Mouse (Mus musculus): ENCODE data around the gene Zp2. TPM values are rescaled to one million over a fixed set of nuclear protein-coding genes. Genes with fewer than 3 reads are reported as not detected.

Gene Zp2
- polyA plus RNA-seq, 1 experiment from 2014 or later, result not detected

GRCm38 (mm10) chr7:120102164-120102972 is 42.7 kb downstream of the Zp2 start, which contains the start of gene Tmem159:
TSS of gene Tmem159 (plus strand) at chr7:120102353.
- Histone ChIP-seq H3K4me1 (ENCODE audit: control insufficient read depth, insufficient read depth, low read length) (0 out of 2 replicates have a peak, but pooled peaks cover 4% of the 10 kb centered on the region), H3K4me2 (replicated peaks; ENCODE audit: low read depth, low read length) (peak within 1 kb of the TSS; percentile 94), H3K27ac (ENCODE audit: low read length) (peak within 1 kb of the TSS; percentile 29; the same call in 1 of the 2 replicates), H3K4me3 (ENCODE audit: low read depth, low read length) (peak within 1 kb of the TSS; percentile 60), H3K36me3 (ENCODE audit: control insufficient read depth, insufficient read depth, low read length) (no peaks in the 10 kb centered on the region), H3K9ac (replicated peaks; ENCODE audit: low read depth, low read length) (peak within 1 kb of the TSS; percentile 39), H3K9me3 (ENCODE audit: control insufficient read depth, low read depth, low read length) (no peaks in the 10 kb centered on the region), H3K27me3 (ENCODE audit: control insufficient read depth, insufficient read depth, low read length) (no peaks in the 10 kb centered on the region)
- ATAC-seq (ENCODE audit: insufficient number of reproducible peaks, insufficient read depth, low FRiP score, low read depth), result peak; percentile 93
- under 1% methylated on average over 42 of the region's 42 CpGs for WGBS

GRCm38 (mm10) chr7:120098403-120098802 is 46.7 kb downstream of the Zp2 start:
- H3K9me3 ChIP-seq (ENCODE audit: control insufficient read depth, low read depth, low read length), result no peaks in the 10 kb centered on the region
- WGBS, result 24% methylated on average over 9 of the region's 9 CpGs

GRCm38 (mm10) chr7:120097845-120098244 is 47.2 kb downstream of the Zp2 start:
- no peak for ATAC-seq (ENCODE audit: insufficient number of reproducible peaks, insufficient read depth, low FRiP score, low read depth)

More at GRCm38 (mm10) chr7:120098403-120098802, 46.7 kb downstream of the Zp2 start:
- Histone ChIP-seq H3K4me1 (ENCODE audit: control insufficient read depth, insufficient read depth, low read length) (0 out of 2 replicates have a peak, but pooled peaks cover 2% of the 10 kb centered on the region), H3K27me3 (ENCODE audit: control insufficient read depth, insufficient read depth, low read length) (no peaks in the 10 kb centered on the region), H3K4me2 (replicated peaks; ENCODE audit: low read depth, low read length) (no peak overlapping the region), H3K4me3 (ENCODE audit: low read depth, low read length) (no peak overlapping the region), H3K27ac (ENCODE audit: low read length) (no peak overlapping the region), H3K36me3 (ENCODE audit: control insufficient read depth, insufficient read depth, low read length) (no peaks in the 10 kb centered on the region), H3K9ac (replicated peaks; ENCODE audit: low read depth, low read length) (no peak overlapping the region)
- ATAC-seq (ENCODE audit: insufficient number of reproducible peaks, insufficient read depth, low FRiP score, low read depth), result peak; percentile 35; the same call in 1 of the 2 replicates

GRCm38 (mm10) chr7:120095180-120095579 is 49.9 kb downstream of the Zp2 start, which contains the start of gene Dnah3:
TSS of gene Dnah3 (minus strand) at chr7:120095280.
- H3K4me2 ChIP-seq (replicated peaks; ENCODE audit: low read depth, low read length), result no peak within 1 kb of the TSS
- no peaks in the 10 kb centered on the region for H3K27me3 ChIP-seq (ENCODE audit: control insufficient read depth, insufficient read depth, low read length)
- no peak within 1 kb of the TSS for H3K27ac ChIP-seq (ENCODE audit: low read length)
- no peak for ATAC-seq (ENCODE audit: insufficient number of reproducible peaks, insufficient read depth, low FRiP score, low read depth)
- H3K4me3 ChIP-seq (ENCODE audit: low read depth, low read length), result no peak within 1 kb of the TSS
- no peaks in the 10 kb centered on the region for H3K36me3 ChIP-seq (ENCODE audit: control insufficient read depth, insufficient read depth, low read length)
- no peaks in the 10 kb centered on the region for H3K4me1 ChIP-seq (ENCODE audit: control insufficient read depth, insufficient read depth, low read length)
- H3K9ac ChIP-seq (replicated peaks; ENCODE audit: low read depth, low read length), result no peak within 1 kb of the TSS
- H3K9me3 ChIP-seq (ENCODE audit: control insufficient read depth, low read depth, low read length), result no peaks in the 10 kb centered on the region
- 81% methylated on average over 6 of the region's 6 CpGs for WGBS

More at GRCm38 (mm10) chr7:120097845-120098244, 47.2 kb downstream of the Zp2 start:
- Histone ChIP-seq H3K9me3 (ENCODE audit: control insufficient read depth, low read depth, low read length) (no peaks in the 10 kb centered on the region), H3K27me3 (ENCODE audit: control insufficient read depth, insufficient read depth, low read length) (no peaks in the 10 kb centered on the region), H3K4me1 (ENCODE audit: control insufficient read depth, insufficient read depth, low read length) (no peaks in the 10 kb centered on the region), H3K4me2 (replicated peaks; ENCODE audit: low read depth, low read length) (no peak overlapping the region), H3K36me3 (ENCODE audit: control insufficient read depth, insufficient read depth, low read length) (no peaks in the 10 kb centered on the region), H3K4me3 (ENCODE audit: low read depth, low read length) (no peak overlapping the region), H3K27ac (ENCODE audit: low read length) (no peak overlapping the region), H3K9ac (replicated peaks; ENCODE audit: low read depth, low read length) (no peak overlapping the region)
- 12% methylated on average over 7 of the region's 7 CpGs for WGBS

- ATAC-seq (ENCODE audit: insufficient number of reproducible peaks, insufficient read depth, low FRiP score, low read depth), result no peak
- no peaks in the 10 kb centered on the region for H3K4me1 ChIP-seq (ENCODE audit: control insufficient read depth, insufficient read depth, low read length)
- WGBS, result 80% methylated on average over 3 of the region's 3 CpGs
- H3K9ac ChIP-seq (replicated peaks; ENCODE audit: low read depth, low read length), result no peak overlapping the region
- H3K27me3 ChIP-seq (ENCODE audit: control insufficient read depth, insufficient read depth, low read length), result no peaks in the 10 kb centered on the region
- no peaks in the 10 kb centered on the region for H3K36me3 ChIP-seq (ENCODE audit: control insufficient read depth, insufficient read depth, low read length)
- no peak overlapping the region for H3K27ac ChIP-seq (ENCODE audit: low read length)
- no peaks in the 10 kb centered on the region for H3K9me3 ChIP-seq (ENCODE audit: control insufficient read depth, low read depth, low read length)
- H3K4me2 ChIP-seq (replicated peaks; ENCODE audit: low read depth, low read length), result no peak overlapping the region
- no peak overlapping the region for H3K4me3 ChIP-seq (ENCODE audit: low read depth, low read length)
Measured at GRCm38 (mm10) chr7:120094216-120094615, 50.9 kb downstream of the Zp2 start.

- H3K9me3 ChIP-seq (ENCODE audit: control insufficient read depth, low read depth, low read length), result no peaks in the 10 kb centered on the region
- no peaks in the 10 kb centered on the region for H3K27me3 ChIP-seq (ENCODE audit: control insufficient read depth, insufficient read depth, low read length)
- no peak for ATAC-seq (ENCODE audit: insufficient number of reproducible peaks, insufficient read depth, low FRiP score, low read depth)
- H3K4me3 ChIP-seq (ENCODE audit: low read depth, low read length), result no peak overlapping the region
- no peak overlapping the region for H3K27ac ChIP-seq (ENCODE audit: low read length)
- H3K4me1 ChIP-seq (ENCODE audit: control insufficient read depth, insufficient read depth, low read length), result no peaks in the 10 kb centered on the region
- no peak overlapping the region for H3K4me2 ChIP-seq (replicated peaks; ENCODE audit: low read depth, low read length)
- 58% methylated on average over 5 of the region's 5 CpGs for WGBS
- no peaks in the 10 kb centered on the region for H3K36me3 ChIP-seq (ENCODE audit: control insufficient read depth, insufficient read depth, low read length)
- no peak overlapping the region for H3K9ac ChIP-seq (replicated peaks; ENCODE audit: low read depth, low read length)
Measured at GRCm38 (mm10) chr7:120093033-120093432, 52.1 kb downstream of the Zp2 start.

- no peak overlapping the region for H3K4me2 ChIP-seq (replicated peaks; ENCODE audit: low read depth, low read length)
- no peak overlapping the region for H3K4me3 ChIP-seq (ENCODE audit: low read depth, low read length)
- H3K36me3 ChIP-seq (ENCODE audit: control insufficient read depth, insufficient read depth, low read length), result no peaks in the 10 kb centered on the region
- no peaks in the 10 kb centered on the region for H3K27me3 ChIP-seq (ENCODE audit: control insufficient read depth, insufficient read depth, low read length)
- H3K27ac ChIP-seq (ENCODE audit: low read length), result no peak overlapping the region
- WGBS, result 45% methylated on average over 3 of the region's 3 CpGs
- no peak for ATAC-seq (ENCODE audit: insufficient number of reproducible peaks, insufficient read depth, low FRiP score, low read depth)
- H3K9me3 ChIP-seq (ENCODE audit: control insufficient read depth, low read depth, low read length), result no peaks in the 10 kb centered on the region
- no peaks in the 10 kb centered on the region for H3K4me1 ChIP-seq (ENCODE audit: control insufficient read depth, insufficient read depth, low read length)
- H3K9ac ChIP-seq (replicated peaks; ENCODE audit: low read depth, low read length), result no peak overlapping the region
Measured at GRCm38 (mm10) chr7:120080177-120080576, 64.9 kb downstream of the Zp2 start.
